Mouse (Mus musculus): ENCODE data around the gene Drc3.

- no peak for TF ChIP-seq CTCF (IDR thresholded peaks at IDR 0.05; ENCODE audit: low read depth)
- no peak for TF ChIP-seq EP300 (IDR thresholded peaks at IDR 0.05; ENCODE audit: low read depth)
Measured at GRCm38 (mm10) chr11:60427628-60428027, 74.5 kb downstream of the Drc3 start.

Measured in liver, embryonic 14.5 days (tissue).